Mouse (Mus musculus): Measurements from ENCODE around the gene Tmem79.

GRCm38 (mm10) chr3:88328956-88329355, 7.0 kb downstream of the Tmem79 start:
- no peak for TF ChIP-seq CTCF (IDR thresholded peaks at IDR 0.05; ENCODE audit: low read depth)
- no peak for TF ChIP-seq EP300 (IDR thresholded peaks at IDR 0.05; ENCODE audit: low read depth)

Measured in liver, postnatal 0 days (tissue).